Mouse (Mus musculus): ENCODE data around the gene Cnksr1.

Cnksr1 gene

GRCm38 (mm10) chr4:134186268-134186667, 51.9 kb downstream of the Cnksr1 start:
- no peak for DNase-seq

GRCm38 (mm10) chr4:134185569-134185968, 52.6 kb downstream of the Cnksr1 start:
- DNase-seq, result no peak

GRCm38 (mm10) chr4:134183711-134184110, 54.5 kb downstream of the Cnksr1 start:
- DNase-seq, result no peak

- no peak for DNase-seq
Observed at GRCm38 (mm10) chr4:134181825-134182224, 56.4 kb downstream of the Cnksr1 start.

- no peak for DNase-seq
Observed at GRCm38 (mm10) chr4:134181112-134181511, 57.1 kb downstream of the Cnksr1 start.
